Mouse (Mus musculus) liver, embryonic 14.5 days (tissue): Measurements from ENCODE around the gene Oxnad1. TPM values are rescaled to one million over a fixed set of nuclear protein-coding genes. Genes with fewer than 3 reads are reported as not detected.
A peak's percentile ranks its signal among the peaks of the same experiment; 100 is the strongest.
"Not testable (repeated sequence)": the region's sequence is repeated elsewhere in the genome, so short reads cannot be mapped to it uniquely, and the experiment has no call there.

Source experiments
- ATAC-seq: fragments of 200-750 bp; cut with Nextera tagmentation; 2 replicates; pipeline ENCODE4 v1.8.0; 2017; ENCODE audit warnings: moderate number of reproducible peaks, mild to moderate bottlenecking, moderate library complexity; ENCODE audit not compliant: insufficient read depth
- DNase-seq, 3 experiments: peaks; one replicate each; pipeline ENCODE4 v3.0.0-alpha.2; 2012 to 2013; ENCODE audit warnings: low read depth in 3 of 3, low spot score in 3 of 3
- H3K27ac ChIP-seq: fragments of 300-500 bp; sonication (generic); 2 replicates; pipeline ENCODE4 v1.5.1; 2014; ENCODE audit warnings: moderate library complexity, mild to moderate bottlenecking, control low read depth, inconsistent platforms
- H3K27me3 ChIP-seq: fragments of 300-500 bp; sonication (generic); 2 replicates; pipeline ENCODE4 v1.6.1; 2014; ENCODE audit warnings: mild to moderate bottlenecking, low read length, moderate library complexity; ENCODE audit not compliant: control insufficient read depth, insufficient read depth
- H3K36me3 ChIP-seq: fragments of 300-500 bp; sonication (generic); replicated peaks from 2 replicates; pipeline ENCODE4 v1.6.1; 2014; ENCODE audit warnings: low read depth; ENCODE audit not compliant: control insufficient read depth, insufficient read depth
- H3K4me1 ChIP-seq, 2 experiments: fragments of 200-500 bp in 1 of 2; fragments of 300-500 bp in 1 of 2; sonication (generic) in 1 of 2; replicated peaks; 2 replicates each; pipeline ENCODE4 v1.6.1; 2012 to 2014; ENCODE audit warnings: antibody characterized with exemption in 1 of 2, inconsistent platforms in 1 of 2, low read length in 1 of 2; ENCODE audit not compliant: control insufficient read depth in 2 of 2, insufficient read depth in 2 of 2
- H3K4me2 ChIP-seq: fragments of 300-500 bp; sonication (generic); 2 replicates; pipeline ENCODE4 v1.6.1; 2014; ENCODE audit warnings: low read depth, mild to moderate bottlenecking, control low read depth, moderate library complexity
- H3K4me3 ChIP-seq, 2 experiments: fragments of 200-500 bp in 1 of 2; fragments of 300-500 bp in 1 of 2; sonication (generic) in 1 of 2; 2 replicates each; pipeline ENCODE4 v1.5.1; 2012 to 2014; ENCODE audit warnings: low read depth in 2 of 2, low read length in 2 of 2, mild to moderate bottlenecking in 2 of 2, control low read depth in 1 of 2, inconsistent platforms in 1 of 2, moderate library complexity in 1 of 2; ENCODE audit not compliant: insufficient read depth in 1 of 2
- H3K9ac ChIP-seq: fragments of 300-500 bp; sonication (generic); replicated peaks from 2 replicates; pipeline ENCODE4 v1.6.1; 2014; ENCODE audit warnings: mild to moderate bottlenecking, control low read depth, moderate library complexity
- H3K9me3 ChIP-seq: fragments of 300-500 bp; sonication (generic); 2 replicates; pipeline ENCODE4 v1.6.1; 2016; ENCODE audit warnings: low read length, mixed read lengths; ENCODE audit not compliant: control insufficient read depth
- CTCF ChIP-seq: IDR thresholded peaks from 2 replicates; pipeline ENCODE4 v1.5.1; 2016; ENCODE audit warnings: antibody characterized with exemption, low read depth, control low read depth
- EP300 ChIP-seq: IDR thresholded peaks from 2 replicates; pipeline ENCODE4 v1.6.1; 2016; ENCODE audit warnings: antibody characterized with exemption, low read depth
- WGBS: fragments of 180-500 bp; shearing (Covaris S2); extraction: QIAGEN DNeasy Blood & Tissue Kit; methylation state at CpG from one replicate; pipeline ENCODE4 v1.1.7; 2014; ENCODE audit not compliant: insufficient replicate concordance; 5-methylcytosine and 5-hydroxymethylcytosine counted together
- polyA plus RNA-seq, 2 experiments: library from polyadenylated mRNA; depleted of rRNA in 1 of 2; stranded (reverse) in 1 of 2; unstranded in 1 of 2; fragments of >200 nt; fragmentation: Nextera tagmentation in 1 of 2; extraction: Ambion mirVana in 1 of 2; gene quantifications; 2 replicates each; pipeline versions ENCODE4 v1.2.1 to v1.2.3; 2012 to 2014

Oxnad1 gene
- polyA plus RNA-seq, 2 experiments = 12.9 to 14.2 TPM

- Histone ChIP-seq H3K4me3 (no peak overlapping the region), H3K27me3 (no peaks in the 10 kb centered on the region), H3K36me3 (no peaks in the 10 kb centered on the region), H3K4me1 (no peaks in the 10 kb centered on the region), H3K27ac (no peak overlapping the region), H3K9ac (no peak overlapping the region), H3K4me2 (no peak overlapping the region), H3K9me3 (no peaks in the 10 kb centered on the region)
- ATAC-seq = peak; percentile 68
- 20% methylated on average over 2 of the region's 2 CpGs for WGBS
- no peak for TF ChIP-seq EP300
- peak; percentile 92 for TF ChIP-seq CTCF
- peak in 2 of 3 experiments; percentile 48 to 56 for DNase-seq
Observed at GRCm38 (mm10) chr14:32121920-32122315, 36.7 kb downstream of the Oxnad1 start.

- H3K36me3 ChIP-seq = no peaks in the 10 kb centered on the region
- DNase-seq (no peak), ATAC-seq (no peak)
- no peak overlapping the region for H3K27ac ChIP-seq
- H3K4me2 ChIP-seq = no peak overlapping the region
- no peaks in the 10 kb centered on the region for H3K9me3 ChIP-seq
- TF ChIP-seq CTCF = no peak
- TF ChIP-seq EP300 = no peak
- no peak overlapping the region for H3K9ac ChIP-seq
- H3K4me1 ChIP-seq = 0 out of 4 replicates have a peak, but pooled peaks cover 0 to 2% of the 10 kb centered on the region in 2 experiments
- H3K27me3 ChIP-seq = no peaks in the 10 kb centered on the region
- 65% methylated on average over 3 of the region's 3 CpGs for WGBS
- H3K4me3 ChIP-seq = no peak overlapping the region
Observed at GRCm38 (mm10) chr14:32124261-32124660, 39.1 kb downstream of the Oxnad1 start.

GRCm38 (mm10) chr14:32125256-32125655, 40.1 kb downstream of the Oxnad1 start:
- H3K9me3 ChIP-seq, H3K4me2 ChIP-seq, DNase-seq, H3K4me3 ChIP-seq, H3K4me1 ChIP-seq, H3K27me3 ChIP-seq, ATAC-seq, H3K36me3 ChIP-seq, H3K9ac ChIP-seq, H3K27ac ChIP-seq: not testable (repeated sequence)
- 66% methylated on average over 5 of the region's 5 CpGs for WGBS

GRCm38 (mm10) chr14:32128409-32128808, 43.2 kb downstream of the Oxnad1 start:
- Histone ChIP-seq H3K9ac (no peak overlapping the region), H3K27ac (no peak overlapping the region), H3K27me3 (no peaks in the 10 kb centered on the region), H3K4me3 (no peak overlapping the region), H3K9me3 (no peaks in the 10 kb centered on the region), H3K4me2 (no peak overlapping the region), H3K36me3 (no peaks in the 10 kb centered on the region), H3K4me1 (peaks cover 14 to 16% of the 10 kb centered on the region in 2 experiments)
- DNase-seq = no peak
- ATAC-seq = no peak; the same call in 1 of the 2 replicates
- no peak for TF ChIP-seq EP300
- peak; percentile 55 for TF ChIP-seq CTCF
- WGBS = 35% methylated on average over 5 of the region's 5 CpGs

GRCm38 (mm10) chr14:32131836-32132235, 46.7 kb downstream of the Oxnad1 start:
- Histone ChIP-seq H3K4me1 (peaks cover 42 to 45% of the 10 kb centered on the region in 2 experiments), H3K4me3 (no peak overlapping the region), H3K27me3 (no peaks in the 10 kb centered on the region), H3K9me3 (no peaks in the 10 kb centered on the region), H3K9ac (no peak overlapping the region; the same call in 1 of the 2 replicates), H3K36me3 (no peaks in the 10 kb centered on the region), H3K27ac (peak overlapping the region; percentile 63), H3K4me2 (peak overlapping the region; percentile 37)
- peak; percentile 84 for TF ChIP-seq EP300
- TF ChIP-seq CTCF = no peak
- DNase-seq (peak; percentile 56 to 68 (median 58)), ATAC-seq (peak; percentile 81)
- WGBS = 7% methylated on average over 4 of the region's 4 CpGs
